Mouse (Mus musculus): ENCODE data around the gene Tprgl.

The Tprgl gene

GRCm38 (mm10) chr4:154109850-154110243 is 50.6 kb downstream of the Tprgl start:
- DNase-seq = no peak

- DNase-seq = no peak
Observed at GRCm38 (mm10) chr4:154109216-154109849, 51.1 kb downstream of the Tprgl start.
